Mouse (Mus musculus) urinary bladder, postnatal 14 days (tissue): Measurements from ENCODE around the gene Tnip3.

Source experiments
- DNase-seq: peaks from one replicate; pipeline ENCODE4 v3.0.0; 2021; ENCODE audit warnings: low spot score

The Tnip3 gene

DNA sequence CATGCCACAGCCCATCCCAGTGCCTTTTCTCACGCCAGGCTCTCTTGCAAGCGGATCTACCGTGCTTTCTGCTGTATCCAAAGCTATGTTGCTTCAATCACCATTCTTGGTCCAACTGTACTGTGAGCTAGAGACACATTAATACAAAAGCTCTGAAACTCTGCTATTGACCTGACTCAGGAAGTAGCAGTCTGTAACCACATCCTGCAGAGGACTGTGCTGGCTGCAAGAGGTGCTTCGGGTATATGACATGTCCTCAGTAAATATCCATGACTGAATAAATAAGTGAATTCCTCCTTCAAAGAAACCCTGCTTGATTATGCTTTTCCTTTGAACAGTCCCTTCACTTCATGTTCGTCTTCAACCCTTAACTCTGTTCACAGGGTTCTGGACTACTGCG lies 122.6 kb downstream of the Tnip3 start:
- DNase-seq: no peak

DNA sequence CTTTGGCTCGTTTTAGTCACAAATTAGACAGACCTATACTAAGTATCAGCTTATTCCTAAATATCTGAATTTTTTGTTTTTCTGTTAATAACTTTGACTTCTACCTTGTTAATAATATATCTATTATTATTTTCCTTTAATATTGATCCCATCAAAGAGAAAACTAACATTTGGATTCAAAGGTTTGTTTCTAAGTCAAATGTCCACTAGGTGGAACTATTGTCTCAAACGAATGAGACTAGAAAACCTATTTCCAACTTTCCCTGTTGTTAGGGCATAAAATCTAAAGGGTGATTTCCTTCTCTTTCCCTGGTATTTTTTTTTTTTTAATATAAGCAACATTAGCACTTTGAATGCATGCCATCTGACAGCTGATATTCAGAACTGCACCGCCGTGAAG lies 126.3 kb downstream of the Tnip3 start:
- no peak for DNase-seq

DNA sequence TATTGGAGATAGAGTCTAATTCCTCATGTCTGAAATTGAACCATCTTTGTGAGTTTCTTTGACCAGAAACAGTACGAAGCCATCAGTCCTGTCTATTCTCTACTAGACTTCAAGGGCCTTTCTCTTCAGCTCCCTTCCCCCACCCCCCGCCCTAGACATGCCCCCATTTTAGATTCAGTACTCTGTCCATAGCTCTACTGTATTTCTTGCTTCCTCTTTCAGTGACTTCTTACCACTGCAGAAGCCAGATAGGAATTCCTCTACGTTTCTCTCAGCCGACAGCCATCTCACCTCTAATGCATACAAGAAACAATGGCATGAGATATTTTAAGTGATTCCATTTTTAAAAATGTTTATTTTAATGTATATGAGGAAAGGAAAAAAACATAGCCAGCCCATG lies 136.2 kb downstream of the Tnip3 start:
- no peak for DNase-seq

DNA sequence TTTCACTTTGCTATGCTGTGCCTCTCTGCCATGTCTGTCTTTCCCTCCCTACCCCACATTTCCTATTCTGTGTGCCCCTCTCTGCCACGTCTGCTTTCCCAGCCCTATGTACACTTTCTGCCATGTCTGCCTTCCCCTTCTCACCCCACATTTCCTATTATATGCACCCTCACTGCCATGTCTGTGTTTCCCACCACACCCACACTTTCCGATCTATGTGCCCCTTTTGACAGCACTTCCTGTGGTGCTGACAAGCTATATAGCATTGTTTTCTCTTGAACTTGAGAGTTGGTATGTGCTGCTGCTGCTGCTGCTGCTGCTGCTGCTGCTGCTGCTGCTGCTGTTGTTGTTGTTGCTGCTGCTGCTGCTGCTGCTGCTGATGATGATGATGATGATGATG lies 136.9 kb downstream of the Tnip3 start:
- DNase-seq: no peak

DNA sequence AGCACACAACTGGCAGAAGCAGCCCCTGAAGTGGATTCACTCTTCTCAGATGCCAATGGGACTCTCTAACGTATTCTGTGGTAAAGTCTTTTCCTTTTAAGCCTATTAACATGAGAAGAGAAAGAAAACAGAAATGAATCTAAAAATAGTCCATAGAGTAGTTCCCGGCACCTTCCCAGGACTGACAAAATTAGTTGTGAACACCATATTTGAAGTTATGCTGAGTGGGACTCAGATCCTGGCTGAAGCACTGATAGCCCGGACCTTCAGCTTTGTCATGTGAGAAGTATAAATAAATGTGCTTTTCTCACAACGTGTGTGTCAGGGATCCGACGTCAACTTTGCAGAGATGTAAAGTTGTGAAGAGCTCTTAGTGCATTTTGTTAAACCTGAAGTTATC lies 138.9 kb downstream of the Tnip3 start:
- no peak for DNase-seq

DNA sequence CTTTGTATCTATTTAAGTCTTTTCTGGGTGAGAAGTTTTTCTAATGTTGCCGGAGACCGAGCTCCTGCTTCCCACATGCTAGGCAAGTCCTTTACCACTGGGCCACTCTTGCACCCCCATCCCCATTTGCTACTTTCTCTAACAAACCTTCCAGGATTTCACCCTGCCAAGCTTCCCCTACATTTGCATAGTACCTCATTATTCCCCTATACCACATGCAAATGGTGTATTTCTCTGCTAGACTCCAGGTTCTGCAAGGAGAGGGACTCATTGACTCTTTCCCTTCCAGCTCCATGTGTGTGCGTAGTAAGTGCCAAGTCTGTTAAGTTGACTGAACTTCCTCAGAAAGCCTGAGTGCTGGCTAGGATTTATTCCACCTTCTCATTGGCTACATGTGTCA lies 141.2 kb downstream of the Tnip3 start:
- DNase-seq: no peak

DNA sequence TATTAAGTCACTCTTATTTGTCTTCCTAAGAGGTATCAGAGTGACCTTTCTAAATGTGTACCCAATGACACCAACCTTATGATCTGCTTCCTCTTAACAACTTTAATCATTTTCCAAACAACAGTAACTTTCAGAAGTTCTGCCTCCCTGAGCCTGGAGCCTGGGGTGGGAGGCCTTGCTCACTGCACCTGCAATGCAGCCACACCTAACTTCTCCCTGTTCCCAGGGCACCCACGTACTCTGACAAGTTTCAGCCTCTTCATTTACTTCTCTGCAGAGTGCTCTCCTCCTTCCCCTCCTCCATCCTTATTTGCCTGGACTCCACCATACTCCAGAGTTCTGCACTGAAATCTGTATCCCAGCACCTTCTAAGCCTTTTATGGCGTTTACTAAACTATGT lies 144.9 kb downstream of the Tnip3 start:
- no peak for DNase-seq

DNA sequence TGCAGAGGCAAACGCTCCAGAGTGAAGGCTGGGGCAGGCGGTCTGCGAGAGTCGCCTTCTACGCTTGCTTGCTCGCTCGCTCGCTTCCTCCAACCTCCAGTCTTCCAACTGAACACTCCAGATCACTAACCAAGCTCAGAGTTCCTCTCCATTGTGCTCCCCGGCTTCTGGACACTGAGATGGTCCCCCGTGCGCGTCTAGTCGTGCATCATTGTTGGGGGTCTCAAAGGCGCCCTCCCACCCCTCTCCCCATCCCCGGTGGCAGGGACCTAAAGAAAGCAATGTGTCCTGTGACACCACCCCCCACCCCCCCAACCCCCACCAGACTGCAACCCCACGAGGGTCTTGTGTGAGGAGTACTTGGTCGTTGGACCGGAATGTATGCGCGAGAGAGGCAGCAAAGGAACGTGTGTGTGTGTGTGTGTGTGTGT lies 145.9 kb downstream of the Tnip3 start:
- DNase-seq: no peak

DNA sequence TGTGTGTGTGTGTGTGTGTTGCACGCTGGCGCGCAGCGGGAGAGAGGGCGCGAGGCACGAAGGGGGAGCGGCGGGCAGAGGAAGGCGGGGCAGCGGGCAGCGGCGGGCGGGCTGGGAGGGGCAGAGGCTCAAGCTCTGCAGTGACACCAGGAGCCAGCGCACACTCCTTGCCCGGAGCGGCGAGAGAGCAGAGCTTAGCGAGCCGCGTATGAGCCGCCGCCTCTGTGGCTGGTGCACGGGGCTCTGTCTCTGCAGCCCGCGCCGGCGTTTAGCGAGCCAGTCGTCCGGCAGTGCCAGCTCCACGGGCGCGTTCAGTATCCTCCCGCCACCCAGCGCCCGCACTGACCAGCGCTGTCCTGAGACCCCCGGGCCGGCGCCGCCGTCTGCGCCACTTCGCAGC lies 146.3 kb downstream of the Tnip3 start, which contains the start of gene Ndnf:
Gene Ndnf, plus strand, starts transcription at position 140 of the 400 bp plus-strand sequence.
- peak; percentile 67 for DNase-seq

DNA sequence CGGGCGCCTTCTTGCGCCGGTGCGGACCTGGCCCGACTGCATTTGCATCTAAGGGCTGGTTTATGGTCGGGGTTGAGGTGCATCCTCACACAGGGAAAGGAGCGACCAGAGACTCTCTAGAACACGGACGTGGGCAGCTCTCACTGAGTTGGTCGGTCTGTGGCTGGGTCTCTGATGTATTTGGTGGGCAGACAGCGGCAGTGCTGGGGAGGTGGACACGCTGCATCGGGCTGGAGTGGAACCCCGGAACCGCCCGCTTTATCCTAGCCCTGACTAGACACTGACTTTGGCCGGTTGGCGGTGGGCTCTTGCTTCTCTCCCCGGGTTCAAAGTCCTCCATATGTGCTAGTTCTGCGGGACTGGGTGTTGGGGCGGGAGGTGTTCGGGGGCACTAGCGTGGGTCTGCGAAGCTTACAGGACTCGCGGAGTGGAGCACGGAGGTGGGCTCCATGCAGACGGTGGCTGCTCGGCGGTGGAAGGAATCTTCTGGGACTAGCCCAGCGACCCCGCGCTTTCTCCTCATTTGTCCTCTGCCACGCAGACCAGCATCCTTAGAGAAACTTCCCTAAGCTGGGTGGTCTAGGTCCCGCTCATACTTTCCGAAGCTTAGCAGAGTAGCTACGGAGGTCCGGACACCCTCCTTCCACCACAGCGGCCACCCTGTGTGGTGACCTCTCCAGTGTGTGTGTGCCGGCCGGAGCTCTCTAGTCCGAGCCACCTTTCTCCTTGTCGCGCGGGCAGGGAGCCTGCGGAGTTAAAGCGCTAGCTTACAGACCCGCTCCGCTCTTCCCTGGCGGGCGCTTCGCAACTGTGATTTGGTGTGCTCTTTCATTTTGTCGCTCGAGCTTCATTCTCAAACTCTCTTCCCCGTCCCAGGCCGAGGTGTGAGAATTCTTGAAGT lies 147.3 kb downstream of the Tnip3 start:
- peak; percentile 10 for DNase-seq
